Mouse (Mus musculus): Measurements from ENCODE around the gene Zfp800.

Zfp800 gene

DNA sequence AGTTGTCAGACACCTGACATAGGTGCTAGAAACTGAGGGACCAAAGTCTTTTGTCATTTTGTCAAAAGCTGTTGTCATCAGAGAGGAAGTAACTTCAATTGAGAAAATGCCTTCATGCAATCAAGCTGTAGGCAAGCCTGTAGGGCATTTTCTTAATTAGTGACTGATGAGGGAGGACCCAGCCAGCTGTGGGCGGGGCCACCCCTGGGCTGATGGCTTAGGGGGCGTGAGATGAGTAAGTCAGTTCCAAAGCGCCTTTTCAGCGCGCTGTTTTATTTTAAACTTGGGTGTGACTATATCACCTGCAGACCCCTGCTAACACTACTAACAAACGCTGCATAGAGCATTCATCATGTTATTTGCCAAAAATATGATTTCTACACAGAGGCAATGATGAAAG is 195.0 kb downstream of the Zfp800 start:
- DNase-seq (ENCODE audit: low spot score) = no peak

GRCm38 (mm10) chr6:28193901-28194300 is 203.9 kb downstream of the Zfp800 start:
- no peak for DNase-seq (ENCODE audit: low spot score)

- DNase-seq (ENCODE audit: low spot score) = no peak
Observed at GRCm38 (mm10) chr6:28191935-28192334, 205.9 kb downstream of the Zfp800 start.

Data from left cerebral cortex, adult 11 months (tissue).